In genomic region chr1:174564561-174564960, GRCm38 (mm10) we compare ENCODE assay signal across 10 mouse cellular contexts.
"Had no signal": no experiment of that assay in that cellular context is flagged by ENCODE, and none has a peak within 500 bp of the region (broad histone marks: within the 10 kb centered on the region; RNA-seq: fewer than 3 reads in every experiment).

No protein-coding gene starts in this region.

- DNase-seq: cerebellum, postnatal 36 days; embryo, embryonic 11 days; forebrain, postnatal 0 days; gastrocnemius, adult 2 months; gastrocnemius, postnatal 10 days; gastrocnemius, postnatal 14 days; gastrocnemius, postnatal 25 days; gastrocnemius, postnatal 36 days; heart, adult 18-20 months; heart, adult 2 months had no signal
